Mouse (Mus musculus) lung, postnatal 0 days (tissue): ENCODE data around the gene Mgea5. TPM values are rescaled to one million over a fixed set of nuclear protein-coding genes. Genes with fewer than 3 reads are reported as not detected.

Experiments
- ATAC-seq: fragments of 200-750 bp; cut with Nextera tagmentation; 2 replicates; pipeline ENCODE4 v1.8.0; 2017; ENCODE audit warnings: moderate library complexity
- DNase-seq: peaks from one replicate; pipeline ENCODE4 v3.0.0-alpha.2; 2016; ENCODE audit warnings: low spot score
- H3K27ac ChIP-seq: fragments of 300-500 bp; sonication (generic); 2 replicates; pipeline ENCODE4 v1.5.1; 2014; ENCODE audit warnings: antibody characterized with exemption, mild to moderate bottlenecking, low read length, mixed read lengths
- H3K27me3 ChIP-seq: fragments of 300-500 bp; sonication (generic); replicated peaks from 2 replicates; pipeline ENCODE4 v1.6.1; 2014; ENCODE audit warnings: low read length, mixed read lengths; ENCODE audit not compliant: insufficient read depth
- H3K36me3 ChIP-seq: fragments of 300-500 bp; sonication (generic); 2 replicates; pipeline ENCODE4 v1.6.1; 2014; ENCODE audit warnings: low read length, mixed read lengths; ENCODE audit not compliant: insufficient read depth
- H3K4me1 ChIP-seq: fragments of 300-500 bp; sonication (generic); 2 replicates; pipeline ENCODE4 v1.6.1; 2014; ENCODE audit warnings: antibody characterized with exemption, low read depth, low read length, mixed read lengths; ENCODE audit not compliant: insufficient read depth
- H3K4me2 ChIP-seq: fragments of 300-500 bp; sonication (generic); replicated peaks from 2 replicates; pipeline ENCODE4 v1.6.1; 2014; ENCODE audit warnings: low read depth, mild to moderate bottlenecking, low read length, moderate library complexity, mixed read lengths
- H3K4me3 ChIP-seq: fragments of 300-500 bp; sonication (generic); 2 replicates; pipeline ENCODE4 v1.5.1; 2014; ENCODE audit warnings: low read depth, low read length
- H3K9ac ChIP-seq: fragments of 300-500 bp; sonication (generic); replicated peaks from 2 replicates; pipeline ENCODE4 v1.6.1; 2014; ENCODE audit warnings: low read depth, mild to moderate bottlenecking
- H3K9me3 ChIP-seq: fragments of 300-500 bp; sonication (generic); 2 replicates; pipeline ENCODE4 v1.6.1; 2016; ENCODE audit warnings: low read length, mixed read lengths
- CTCF ChIP-seq: IDR thresholded peaks from 2 replicates; pipeline ENCODE4 v1.5.1; 2016; ENCODE audit warnings: antibody characterized with exemption, mild to moderate bottlenecking
- EP300 ChIP-seq: IDR thresholded peaks from 2 replicates; pipeline ENCODE4 v1.6.1; 2016; ENCODE audit warnings: antibody characterized with exemption, mild to moderate bottlenecking, control low read depth
- WGBS: fragments of 180-500 bp; shearing (Covaris S2); extraction: QIAGEN DNeasy Blood & Tissue Kit; methylation state at CpG from one replicate; pipeline ENCODE4 v1.1.7; 2014; 5-methylcytosine and 5-hydroxymethylcytosine counted together
- polyA plus RNA-seq: library from polyadenylated mRNA; unstranded; fragments of >200 nt; fragmentation: Nextera tagmentation; extraction: Ambion mirVana; gene quantifications from 2 replicates; pipeline ENCODE4 v1.2.1, GENCODE M21; 2015

The Mgea5 gene
- polyA plus RNA-seq, 1 experiment from 2014 or later, result 26.4 TPM

GRCm38 (mm10) chr19:45782315-45783001 lies 1.2 kb downstream of the Mgea5 start:
- Histone ChIP-seq H3K4me1 (peaks cover 11% of the 10 kb centered on the region), H3K27ac (peak overlapping the region; percentile 99), H3K36me3 (peaks cover 4% of the 10 kb centered on the region; the same call in 1 of the 2 replicates), H3K4me3 (peak overlapping the region; percentile 100), H3K27me3 (no peaks in the 10 kb centered on the region), H3K4me2 (peak overlapping the region; percentile 60), H3K9ac (peak overlapping the region; percentile 97), H3K9me3 (no peaks in the 10 kb centered on the region)
- under 1% methylated on average over 36 of the region's 36 CpGs for WGBS
- TF ChIP-seq CTCF (no peak), EP300 (no peak)
- DNase-seq, result peak; percentile 88
- peak; percentile 46 for ATAC-seq

- DNase-seq (no peak), ATAC-seq (no peak)
- Histone ChIP-seq H3K4me1 (peaks cover 11% of the 10 kb centered on the region), H3K9ac (peak overlapping the region; percentile 2; the same call in 1 of the 2 replicates), H3K4me3 (peak overlapping the region; percentile 100), H3K27ac (no peak overlapping the region), H3K4me2 (peak overlapping the region; percentile 60), H3K36me3 (peaks cover 5% of the 10 kb centered on the region; the same call in 1 of the 2 replicates), H3K27me3 (no peaks in the 10 kb centered on the region), H3K9me3 (no peaks in the 10 kb centered on the region)
- 44% methylated on average over 8 of the region's 8 CpGs for WGBS
- TF ChIP-seq EP300 (no peak), CTCF (peak; percentile 9; the same call in 1 of the 2 replicates)
These were observed 2.0 kb downstream of the Mgea5 start for GRCm38 (mm10) chr19:45781676-45782075.

DNA sequence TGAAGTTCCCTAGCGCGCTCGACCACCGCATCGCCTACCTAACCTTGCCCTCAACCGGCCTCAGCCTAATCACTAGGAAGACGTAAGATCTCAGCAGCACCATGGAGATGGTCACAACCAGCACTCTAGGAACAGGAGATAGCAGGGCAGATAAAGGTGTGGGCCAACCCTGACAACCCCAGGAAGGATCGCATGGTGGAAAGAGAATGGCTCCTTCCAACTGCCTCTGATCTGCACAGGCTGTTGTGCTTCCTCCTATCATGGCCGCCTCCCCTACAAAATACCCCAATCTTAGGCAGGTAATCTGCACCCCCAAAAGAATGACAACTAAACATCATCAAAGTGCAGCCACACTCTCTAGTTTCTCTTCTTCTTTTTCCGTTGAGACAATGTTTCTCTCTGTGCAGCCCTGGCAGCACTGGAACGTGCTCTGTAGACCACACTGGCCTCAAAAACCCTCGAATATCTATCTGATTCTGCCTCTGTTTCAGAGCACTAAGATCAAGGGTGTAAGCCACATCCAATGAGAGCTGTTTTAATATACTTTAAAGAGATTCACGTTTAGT lies 3.2 kb downstream of the Mgea5 start:
- 74% methylated on average over 13 of the region's 13 CpGs for WGBS
- Histone ChIP-seq H3K9ac (0 out of 2 replicates have a peak overlapping the region, but pooled peaks have one; percentile 16), H3K9me3 (no peaks in the 10 kb centered on the region), H3K4me3 (0 out of 2 replicates have a peak overlapping the region, but pooled peaks have one; percentile 100), H3K4me1 (peaks cover 11% of the 10 kb centered on the region), H3K36me3 (peaks cover 13% of the 10 kb centered on the region), H3K27ac (no peak overlapping the region), H3K27me3 (no peaks in the 10 kb centered on the region), H3K4me2 (peak overlapping the region; percentile 60)
- TF ChIP-seq EP300 (no peak), CTCF (no peak)
- DNase-seq (no peak), ATAC-seq (no peak)

GRCm38 (mm10) chr19:45775486-45775885 lies 8.2 kb downstream of the Mgea5 start:
- no peak overlapping the region for H3K27ac ChIP-seq
- H3K36me3 ChIP-seq, result peaks cover 42% of the 10 kb centered on the region

GRCm38 (mm10) chr19:45771501-45771900 lies 12.1 kb downstream of the Mgea5 start:
- no peak overlapping the region for H3K9ac ChIP-seq
- no peaks in the 10 kb centered on the region for H3K27me3 ChIP-seq
- no peaks in the 10 kb centered on the region for H3K9me3 ChIP-seq
- H3K4me1 ChIP-seq, result no peaks in the 10 kb centered on the region
- DNase-seq (no peak), ATAC-seq (no peak)
- H3K27ac ChIP-seq, result no peak overlapping the region
- no peak overlapping the region for H3K4me2 ChIP-seq
- TF ChIP-seq EP300, result no peak
- TF ChIP-seq CTCF, result no peak
- no peak overlapping the region for H3K4me3 ChIP-seq
- H3K36me3 ChIP-seq, result peaks cover 64% of the 10 kb centered on the region
- WGBS, result 83% methylated on average over 5 of the region's 5 CpGs

More at GRCm38 (mm10) chr19:45775486-45775885, 8.2 kb downstream of the Mgea5 start:
- ATAC-seq (no peak), DNase-seq (no peak)
- Histone ChIP-seq H3K4me2 (no peak overlapping the region), H3K9ac (no peak overlapping the region), H3K27me3 (no peaks in the 10 kb centered on the region), H3K9me3 (no peaks in the 10 kb centered on the region), H3K4me1 (peaks cover 2% of the 10 kb centered on the region), H3K4me3 (no peak overlapping the region)
- 69% methylated on average over 2 of the region's 2 CpGs for WGBS
- TF ChIP-seq EP300, result no peak
- TF ChIP-seq CTCF, result no peak

DNA sequence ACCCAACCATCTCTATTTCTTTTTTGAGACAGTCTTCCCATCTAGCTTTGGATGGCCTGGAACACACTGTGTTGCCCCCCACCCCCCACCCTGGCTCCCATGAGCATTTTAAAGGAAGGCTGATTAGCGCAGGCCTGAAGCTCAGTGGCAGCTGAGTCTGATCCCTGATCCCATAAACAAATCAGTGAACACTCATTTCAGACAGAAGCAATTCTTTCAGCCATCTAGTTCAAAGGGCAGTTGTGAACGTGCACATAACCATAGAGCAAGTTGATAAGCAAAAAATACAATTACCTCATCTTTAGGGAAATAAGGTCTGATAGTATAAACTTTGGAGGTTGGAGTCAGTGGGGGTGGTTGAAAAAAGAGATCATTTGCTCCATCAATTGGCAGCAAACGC lies 22.8 kb downstream of the Mgea5 start:
- WGBS, result 69% methylated on average over 3 of the region's 3 CpGs
- TF ChIP-seq EP300 (no peak), CTCF (no peak)
- H3K9ac ChIP-seq, result no peak overlapping the region
- H3K27me3 ChIP-seq, result no peaks in the 10 kb centered on the region
- no peak overlapping the region for H3K4me2 ChIP-seq
- no peak overlapping the region for H3K4me3 ChIP-seq
- no peak for DNase-seq
- H3K36me3 ChIP-seq, result peaks cover 78% of the 10 kb centered on the region
- 0 out of 2 replicates have a peak, but pooled peaks cover 5% of the 10 kb centered on the region for H3K4me1 ChIP-seq
- ATAC-seq, result no peak
- no peaks in the 10 kb centered on the region for H3K9me3 ChIP-seq
- no peak overlapping the region for H3K27ac ChIP-seq
